Mouse (Mus musculus) retina, postnatal 1 day (tissue): Measurements from ENCODE around the gene Brd3os.

Experiments used
- DNase-seq: peaks from one replicate; pipeline ENCODE4 v3.0.0-alpha.2; 2012

The Brd3os gene

GRCm38 (mm10) chr2:27441767-27442707, at the start of gene Brd3os:
TSS of gene Brd3os (plus strand) at chr2:27442324.
- DNase-seq, result peak; percentile 100

GRCm38 (mm10) chr2:27394158-27394832, 47.8 kb upstream of the Brd3os start:
- peak; percentile 63 for DNase-seq

DNA sequence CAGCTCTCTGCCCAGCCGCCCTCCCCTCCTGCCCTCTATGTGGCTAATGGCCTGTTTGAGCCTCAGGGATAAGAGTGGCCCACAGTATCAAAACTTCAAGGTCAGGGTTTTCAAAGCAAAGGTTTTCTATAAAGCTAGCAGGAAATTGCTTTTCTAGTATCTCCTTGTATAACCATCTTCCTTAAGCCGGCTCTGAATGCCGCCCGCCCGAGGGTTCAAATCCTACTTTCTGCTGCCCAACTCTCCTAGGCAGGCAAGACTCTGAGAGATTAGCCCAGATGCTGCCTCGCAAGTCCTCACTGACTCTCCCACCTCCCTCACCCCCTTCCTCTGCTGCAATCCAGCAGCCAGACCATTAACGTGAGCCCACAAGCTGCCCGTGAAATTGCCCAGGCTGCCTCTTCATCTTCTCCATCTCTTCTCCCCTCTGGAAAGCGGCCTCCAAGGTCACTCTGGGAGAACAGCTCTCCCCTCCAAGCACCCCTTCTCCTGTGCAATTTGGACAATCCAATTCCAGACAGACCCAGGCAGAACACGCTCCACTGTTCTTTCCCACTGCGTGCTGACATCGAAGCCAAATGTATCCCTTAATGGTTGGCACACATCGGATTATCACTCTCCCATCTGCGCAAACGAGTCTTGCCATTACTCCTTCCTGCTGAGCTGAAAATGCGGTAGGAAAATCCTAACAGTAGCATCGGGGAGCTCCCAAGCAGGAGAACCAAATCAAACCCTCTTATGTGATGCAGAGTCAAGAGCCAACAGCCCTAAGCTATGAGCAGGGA, 45.3 kb upstream of the Brd3os start:
- no peak for DNase-seq

GRCm38 (mm10) chr2:27400083-27400482, 42.0 kb upstream of the Brd3os start:
- no peak for DNase-seq

DNA sequence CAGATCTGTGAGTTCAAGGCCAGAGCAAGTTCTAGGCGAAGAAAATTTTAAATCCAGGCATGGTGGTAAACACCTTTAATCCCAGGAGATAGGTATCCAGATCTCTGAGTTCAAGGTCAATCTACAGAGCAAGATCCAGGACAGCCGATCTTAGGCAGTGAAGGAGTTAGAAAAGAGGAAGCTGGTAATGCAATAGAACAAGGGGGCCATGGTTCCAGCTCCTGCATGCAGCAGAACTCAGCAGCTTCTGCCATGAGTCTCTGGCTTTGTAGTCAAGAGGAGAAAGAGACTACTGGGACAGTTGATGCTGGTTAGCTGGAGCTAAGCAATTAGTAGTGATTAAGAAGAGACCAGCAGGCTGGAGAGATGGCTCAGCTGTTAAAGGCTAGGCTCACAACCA, 40.6 kb upstream of the Brd3os start:
- no peak for DNase-seq

DNA sequence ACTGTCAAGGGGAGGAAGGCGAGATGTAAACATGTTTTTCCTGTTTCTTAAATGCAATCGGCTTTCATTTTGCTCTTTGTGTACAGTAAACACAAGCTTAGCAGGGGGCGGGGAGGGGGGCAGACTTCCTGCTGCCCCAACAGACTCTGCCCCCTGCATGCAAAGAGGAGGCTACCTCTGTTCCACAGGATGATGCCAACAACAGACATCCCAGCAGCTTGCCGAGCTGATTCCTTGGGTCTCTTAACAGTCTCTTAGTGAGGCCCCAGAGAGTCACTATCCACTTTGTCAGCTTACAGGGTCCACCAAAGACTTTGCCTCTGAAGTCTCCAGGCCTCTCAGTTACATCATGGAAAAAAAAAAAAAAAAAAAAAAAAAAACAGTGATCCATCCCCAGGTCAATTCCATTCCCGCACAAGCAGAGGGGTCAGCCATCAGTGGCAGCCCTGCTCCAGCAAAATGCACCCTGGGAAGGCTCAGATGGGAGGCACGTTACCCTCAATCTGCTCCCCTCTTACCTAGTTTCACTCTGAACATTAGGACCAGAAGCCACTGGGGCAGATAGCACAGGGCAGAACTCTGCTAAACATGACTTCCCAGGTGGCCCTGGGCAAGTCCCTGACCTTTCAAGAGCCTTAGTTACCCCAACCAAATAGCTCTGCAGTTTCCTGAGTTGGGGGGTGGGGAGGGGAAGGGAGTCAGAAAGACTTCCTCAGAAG, 37.6 kb upstream of the Brd3os start:
- DNase-seq, result no peak

GRCm38 (mm10) chr2:27405094-27405884, 36.8 kb upstream of the Brd3os start:
- no peak for DNase-seq

GRCm38 (mm10) chr2:27406928-27407327, 35.2 kb upstream of the Brd3os start:
- DNase-seq, result no peak

GRCm38 (mm10) chr2:27408194-27408593, 33.9 kb upstream of the Brd3os start:
- DNase-seq, result no peak

GRCm38 (mm10) chr2:27410518-27411140, 31.5 kb upstream of the Brd3os start:
- DNase-seq, result peak; percentile 1

- DNase-seq, result peak; percentile 43
Observed at GRCm38 (mm10) chr2:27411688-27412174, 30.4 kb upstream of the Brd3os start.

- DNase-seq, result no peak
Observed at GRCm38 (mm10) chr2:27412245-27412800, 29.8 kb upstream of the Brd3os start.

DNA sequence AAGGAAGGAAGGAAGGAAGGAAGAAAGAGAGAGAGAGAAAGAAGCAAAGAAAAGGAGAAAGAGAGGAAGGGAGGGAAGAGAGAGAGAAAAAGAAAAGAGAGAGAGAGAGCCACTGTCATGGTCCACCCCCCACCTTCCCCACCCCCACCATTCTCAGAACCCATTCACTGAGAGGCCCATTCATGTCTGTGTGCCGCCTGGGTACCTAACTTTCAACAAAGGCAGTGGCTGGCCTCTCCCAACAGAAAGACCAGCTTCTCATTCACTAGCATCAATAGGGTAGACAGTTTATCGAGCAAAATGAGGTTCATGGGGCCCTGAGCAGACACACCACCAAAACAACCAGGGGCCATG, 28.6 kb upstream of the Brd3os start:
- DNase-seq, result no peak

GRCm38 (mm10) chr2:27413936-27414657, 28.0 kb upstream of the Brd3os start:
- DNase-seq, result peak; percentile 39

GRCm38 (mm10) chr2:27415060-27415783, 26.9 kb upstream of the Brd3os start:
- no peak for DNase-seq

- DNase-seq, result no peak
Observed at GRCm38 (mm10) chr2:27416425-27416824, 25.7 kb upstream of the Brd3os start.

GRCm38 (mm10) chr2:27417648-27418153, 24.4 kb upstream of the Brd3os start:
- DNase-seq, result no peak

DNA sequence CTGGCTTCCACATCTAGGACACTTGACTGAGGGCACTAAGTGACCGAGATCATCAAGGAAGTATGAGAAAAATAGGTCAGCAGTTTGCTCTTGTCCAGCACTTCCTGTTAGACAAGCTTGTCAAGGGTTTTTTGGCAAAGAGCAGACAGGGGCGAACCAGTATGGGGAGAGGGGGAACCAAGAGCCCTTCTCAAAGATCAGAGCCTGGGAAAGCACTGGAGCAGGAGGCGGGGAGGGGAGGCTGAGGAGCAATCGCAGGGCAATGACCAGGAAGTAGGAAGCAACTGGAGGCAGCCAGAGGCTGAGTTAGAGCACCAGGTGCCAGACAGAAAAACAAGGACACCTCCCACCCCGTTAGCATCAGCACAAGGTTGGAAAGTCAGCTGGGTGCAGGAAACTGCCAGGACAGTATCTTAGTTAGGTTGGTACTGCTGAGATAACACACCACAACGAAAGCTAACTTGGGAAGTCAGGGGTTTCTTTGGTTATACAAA, 23.5 kb upstream of the Brd3os start:
- DNase-seq, result no peak
